Mouse (Mus musculus) left cerebral cortex, postnatal 36 days (tissue): Measurements from ENCODE around the gene Fbxo11. TPM values are rescaled to one million over a fixed set of nuclear protein-coding genes. Genes with fewer than 3 reads are reported as not detected.

Experiments used
- DNase-seq, 2 experiments: peaks; one replicate each; pipeline ENCODE4 v3.0.0; 2021 to 2022; ENCODE audit warnings: low spot score in 2 of 2, mixed read lengths in 1 of 2
- intact Hi-C: fragments of 180-260 bp; cut with DNase I; formaldehyde crosslinking; loops from one replicate; pipeline ENCODE4 v1.15.1; 2025
- total RNA-seq, 2 experiments: library from RNA; stranded (reverse); gene quantifications; 2 replicates each; pipeline ENCODE4 v1.2.3; 2021

The Fbxo11 gene
- total RNA-seq, 2 experiments from 2014 or later, result 106 to 122 TPM

DNA sequence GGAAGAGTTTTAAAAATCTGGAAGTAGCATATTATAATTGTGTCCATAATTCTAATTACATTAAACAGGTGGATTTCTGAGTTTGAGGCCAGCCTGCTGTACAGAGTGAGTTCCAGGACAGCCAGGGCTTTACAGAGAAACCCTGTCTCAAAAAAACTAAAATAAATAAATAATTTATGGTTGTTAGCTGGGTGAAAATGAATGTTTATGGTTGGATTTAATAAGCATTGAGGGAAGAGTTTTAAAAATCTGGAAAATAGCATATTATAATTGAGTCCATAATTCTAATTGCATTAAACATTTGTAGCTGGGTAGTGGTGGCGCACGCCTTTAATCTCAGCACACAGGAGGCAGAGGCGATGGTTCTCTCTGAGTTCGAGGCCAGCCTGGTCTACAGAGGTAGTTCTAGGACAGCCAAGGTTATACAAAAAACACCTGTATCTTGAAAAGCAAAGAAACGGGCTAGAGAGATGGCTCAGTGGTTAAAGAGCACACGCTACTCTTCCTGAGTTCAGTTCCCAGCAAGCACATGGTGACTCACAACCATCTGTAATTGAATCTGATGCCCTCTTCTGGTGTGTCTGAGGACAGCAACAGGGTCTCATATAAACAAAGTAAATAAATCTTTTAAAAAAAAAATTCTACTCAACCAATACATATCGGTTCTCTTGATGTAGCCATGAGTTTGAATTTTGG is 3.1 kb upstream of the Fbxo11 start:
- intact Hi-C loops, result loop anchor here (5.0 to 10.0 kb wide), 3 partner anchors 86 to 447 kb away; partner anchors contain the start of gene Foxn2
- no peak for DNase-seq

DNA sequence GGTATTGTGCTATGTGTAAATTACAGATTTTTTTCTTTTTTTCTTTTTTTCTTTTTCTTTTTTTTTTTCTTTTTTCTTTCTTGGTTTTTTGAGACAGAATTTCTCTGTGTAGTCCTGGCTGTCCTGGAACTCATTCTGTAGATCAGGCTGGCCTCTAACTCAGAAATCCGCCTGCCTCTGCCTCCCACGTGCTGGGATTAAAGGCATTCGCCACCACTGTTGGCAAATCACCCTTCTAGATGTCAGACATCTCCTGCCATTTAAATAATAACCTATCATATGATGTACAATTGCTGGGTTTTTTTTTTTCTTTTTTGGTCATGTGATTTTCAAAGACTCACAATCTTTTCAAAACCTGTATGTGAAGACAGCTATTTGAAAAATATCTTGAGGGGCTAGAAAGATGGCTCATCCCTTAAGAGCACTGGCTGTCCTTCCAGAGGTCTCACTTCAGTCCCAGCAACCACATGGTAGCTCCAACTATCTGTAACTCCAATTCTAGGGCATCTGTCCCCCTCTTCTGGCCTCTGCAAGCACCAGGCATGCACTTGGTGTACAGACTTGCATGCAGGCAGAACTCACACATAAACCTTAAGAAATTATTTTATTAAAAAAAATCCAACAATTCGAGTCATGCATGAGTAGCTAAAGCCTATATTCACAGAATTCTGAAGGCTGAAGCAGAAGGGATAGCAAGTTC is 2.3 kb upstream of the Fbxo11 start:
- DNase-seq, result no peak
- intact Hi-C loops, result loop anchor here (2.0 to 10.0 kb wide), 5 partner anchors 43 to 447 kb away; partner anchors contain the start of gene Foxn2

DNA sequence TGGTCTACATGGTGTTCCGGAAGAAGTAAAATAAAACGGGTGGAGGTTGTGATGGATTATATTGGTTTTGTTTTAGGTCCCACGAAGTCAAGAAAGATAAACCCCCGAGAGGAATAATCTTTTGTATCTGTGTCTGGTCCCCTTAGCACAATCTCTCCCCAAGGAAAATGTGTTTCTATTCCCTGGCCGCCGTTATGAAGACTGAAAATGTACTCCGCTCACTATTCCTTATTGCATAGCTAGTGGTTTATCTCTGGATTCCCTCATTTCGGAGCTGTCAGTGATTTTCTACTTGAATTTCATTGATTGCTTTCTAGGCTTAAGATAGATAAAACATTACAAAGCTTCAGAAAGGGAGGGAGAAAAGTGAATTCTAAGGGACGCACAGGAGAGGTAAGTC is 1.7 kb upstream of the Fbxo11 start:
- no peak for DNase-seq
- intact Hi-C loops, result loop anchor here (2.0 to 10.0 kb wide), 5 partner anchors 42 to 448 kb away; partner anchors contain the start of gene Foxn2

DNA sequence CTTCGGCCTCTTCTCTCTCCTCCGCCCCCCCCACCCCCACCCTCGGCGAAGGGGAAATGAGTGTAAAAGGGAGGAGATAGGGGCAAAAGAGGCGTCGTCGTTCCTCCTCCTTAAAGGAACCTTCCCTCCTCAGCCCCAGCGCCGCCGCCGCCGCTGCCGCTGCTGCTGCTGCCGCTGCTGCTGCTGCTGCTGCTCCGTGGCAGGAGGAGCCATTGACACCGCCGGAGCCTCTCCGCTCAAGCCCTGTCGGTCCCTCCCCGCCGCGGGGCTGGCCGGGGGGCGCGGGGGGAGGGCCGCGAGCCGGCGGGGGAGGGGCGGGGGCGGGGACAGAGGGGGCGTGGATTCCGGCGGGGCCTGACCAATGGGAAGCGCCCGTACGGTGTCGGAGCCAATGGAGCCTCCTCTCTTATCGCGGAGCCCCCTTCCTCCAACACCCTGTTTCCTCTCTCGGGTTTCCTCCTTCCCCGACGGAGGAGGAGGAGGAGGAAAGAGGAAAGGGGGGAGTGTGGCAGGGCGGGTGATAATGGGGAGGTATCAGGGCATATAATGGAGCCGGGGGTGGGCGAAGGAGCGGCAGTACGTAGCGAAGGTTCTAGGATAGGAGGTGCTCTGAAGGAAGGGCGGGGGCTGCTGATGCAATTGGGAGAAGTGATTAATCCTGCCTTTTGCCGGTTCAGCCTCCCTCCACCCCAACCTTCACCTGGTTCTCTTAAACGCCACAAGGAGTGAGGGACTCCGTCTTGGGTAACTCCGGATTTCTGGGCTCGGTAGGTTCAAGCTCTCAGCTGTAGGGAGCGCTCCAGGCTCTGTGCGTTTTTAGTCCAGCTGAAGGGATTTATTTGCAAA is 933 bp upstream of the Fbxo11 start:
- intact Hi-C loops, result loop anchor here (2.0 to 10.0 kb wide), 6 partner anchors 41 to 465 kb away; partner anchors contain the start of genes Foxn2 and Ppp1r21
- peak; percentile 88 to 89 for DNase-seq

DNA sequence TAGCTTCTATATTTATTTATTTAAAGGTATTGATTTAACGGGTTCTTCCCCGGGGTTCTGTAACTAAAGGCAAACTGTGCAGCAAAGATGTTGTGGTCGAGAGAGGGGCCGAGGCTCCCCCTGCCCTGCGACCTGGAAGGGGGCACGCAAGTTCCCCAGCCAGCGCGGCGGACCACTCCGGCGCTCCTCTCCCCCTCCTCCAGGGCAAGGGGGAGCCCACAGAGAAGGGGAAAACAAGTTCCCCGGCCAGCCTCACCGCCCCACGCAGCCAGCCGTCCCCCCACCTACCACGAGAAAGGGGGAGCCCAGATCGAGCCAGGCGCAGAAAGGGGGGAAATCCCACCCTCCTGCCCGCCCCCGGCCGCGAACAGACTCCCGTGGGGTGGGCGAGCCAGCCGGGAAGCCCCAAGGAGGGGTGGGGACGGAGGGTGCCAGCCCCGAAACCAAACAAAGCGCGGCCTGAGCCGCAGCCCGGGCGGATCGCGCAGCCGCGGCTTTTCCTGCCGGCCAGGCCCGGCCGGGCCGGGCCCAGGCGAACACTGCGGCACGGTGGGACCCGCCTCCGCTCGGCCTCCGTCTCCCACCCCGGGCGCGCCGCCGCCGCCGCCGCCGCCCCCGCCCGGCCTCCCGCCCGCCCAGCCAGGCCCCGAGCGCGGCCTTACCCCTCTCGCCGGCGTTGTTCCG is 602 bp downstream of the Fbxo11 start:
- intact Hi-C loops, result loop anchor here (2.0 to 10.0 kb wide), 4 partner anchors 82 to 466 kb away; partner anchors contain the start of genes Foxn2 and Ppp1r21
- peak; percentile 59 to 76 for DNase-seq

DNA sequence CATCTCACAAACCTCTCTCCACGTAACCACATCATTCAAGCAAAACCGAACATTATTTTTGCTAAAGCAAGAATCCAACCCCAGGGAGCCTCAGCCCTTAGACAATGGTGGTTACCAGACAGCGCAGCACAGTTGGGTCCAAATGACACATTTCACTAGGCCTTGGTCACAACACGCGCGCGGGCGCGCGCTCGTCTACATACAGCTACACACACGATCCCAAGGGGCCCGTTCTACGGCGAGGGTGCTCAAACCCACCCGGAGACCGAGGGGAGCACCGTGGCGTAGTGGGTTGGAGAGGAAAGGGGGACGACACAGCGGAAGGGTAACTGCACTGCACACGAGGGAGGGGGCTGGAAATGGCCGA is 1.1 kb downstream of the Fbxo11 start:
- DNase-seq, result peak; percentile 69 to 72
- intact Hi-C loops, result loop anchor here (2.0 to 10.0 kb wide), 2 partner anchors 451 to 467 kb away; partner anchors contain the start of gene Ppp1r21

DNA sequence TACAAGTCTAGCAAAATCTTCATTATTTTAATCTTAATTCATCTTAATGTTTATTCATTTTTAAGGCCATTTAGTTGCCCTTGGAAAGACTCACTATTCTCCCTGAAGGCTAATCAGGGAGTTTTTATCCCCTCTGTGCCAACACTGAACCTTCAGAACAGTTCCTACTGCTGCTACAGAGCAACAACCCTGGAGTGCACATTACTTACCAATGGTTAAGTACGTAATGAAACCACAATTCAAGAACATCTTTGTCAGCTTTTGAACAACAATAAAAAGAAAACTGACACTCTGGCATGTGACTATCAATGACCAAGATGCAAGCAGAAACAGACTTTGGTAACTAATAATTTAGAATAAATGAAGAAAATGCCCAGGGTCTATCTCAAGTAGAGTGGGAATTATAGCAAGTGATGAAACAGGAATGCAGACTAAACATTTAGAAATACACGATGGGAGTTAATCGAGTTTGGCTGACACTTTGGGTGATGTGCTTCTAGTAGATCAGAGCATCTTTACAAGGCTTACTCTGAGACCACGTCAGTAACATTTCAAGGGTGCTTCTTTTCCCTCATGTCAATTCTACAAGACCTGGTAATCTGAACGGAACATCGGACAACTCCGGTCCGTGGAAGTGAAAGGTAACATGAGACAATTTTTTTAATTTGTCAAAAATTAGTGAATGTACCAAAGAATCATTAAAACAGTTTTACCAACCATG is 2.1 kb downstream of the Fbxo11 start:
- intact Hi-C loops, result loop anchor here (10.0 kb wide), 1 partner anchor 452 kb away; no protein-coding TSS in a partner anchor
- no peak for DNase-seq

DNA sequence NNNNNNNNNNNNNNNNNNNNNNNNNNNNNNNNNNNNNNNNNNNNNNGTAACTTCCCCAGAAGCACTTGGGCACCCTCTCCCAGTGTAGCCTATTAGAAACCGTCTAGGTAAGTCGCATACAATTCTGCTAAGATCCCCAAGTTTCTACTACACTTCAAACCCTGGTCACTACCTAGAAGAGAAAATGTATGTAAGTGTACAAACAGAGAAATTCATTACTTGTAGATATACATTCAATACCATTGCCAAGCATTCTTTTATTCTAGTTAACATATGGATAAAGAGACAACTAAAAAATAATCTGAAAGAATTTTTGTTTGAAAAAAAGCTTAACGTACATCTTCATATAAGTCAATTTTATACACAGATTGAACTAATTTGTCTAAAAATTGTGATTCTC is 3.1 kb downstream of the Fbxo11 start:
- intact Hi-C loops, result loop anchor here (10.0 kb wide), 1 partner anchor 453 kb away; no protein-coding TSS in a partner anchor
- no peak for DNase-seq

DNA sequence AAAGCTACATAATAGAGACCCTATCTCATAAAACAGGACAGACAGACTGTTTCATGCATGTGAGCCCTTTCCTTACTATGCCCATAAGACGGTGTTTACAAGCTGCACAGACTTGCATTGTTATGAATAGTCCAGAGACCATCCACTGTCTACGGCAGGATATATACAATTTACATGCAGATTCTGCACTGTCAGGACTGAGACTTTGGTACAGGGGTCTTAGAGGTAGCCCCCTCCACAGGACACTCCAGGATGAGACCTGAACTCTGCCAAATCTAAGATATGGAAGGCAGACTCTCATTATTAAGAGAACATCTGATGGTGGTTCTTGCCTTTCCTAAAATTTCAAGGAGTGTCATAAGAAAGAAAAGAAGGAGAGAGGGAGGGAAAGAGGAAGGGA is 6.8 kb downstream of the Fbxo11 start:
- DNase-seq, result no peak
- intact Hi-C loops, result no loop called here

DNA sequence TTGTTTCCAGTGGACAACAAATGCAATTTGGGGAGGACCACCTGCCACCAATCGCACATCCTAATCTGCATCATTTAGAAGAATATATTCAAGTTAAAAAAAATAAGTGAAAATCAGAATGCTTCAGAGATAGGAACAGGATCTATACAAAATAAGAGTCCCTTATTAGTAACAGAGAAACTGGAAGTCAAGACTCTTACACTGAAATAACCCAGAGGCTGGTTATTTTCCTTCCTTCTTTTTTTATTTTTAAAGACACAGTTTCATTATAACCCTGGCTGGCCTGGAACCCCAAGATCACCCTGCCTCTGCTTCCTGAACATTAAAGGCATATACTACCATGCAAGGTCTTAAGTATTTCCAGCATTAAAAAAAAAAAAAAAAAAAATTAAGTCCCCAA is 7.2 kb downstream of the Fbxo11 start:
- DNase-seq, result no peak
- intact Hi-C loops, result no loop called here

DNA sequence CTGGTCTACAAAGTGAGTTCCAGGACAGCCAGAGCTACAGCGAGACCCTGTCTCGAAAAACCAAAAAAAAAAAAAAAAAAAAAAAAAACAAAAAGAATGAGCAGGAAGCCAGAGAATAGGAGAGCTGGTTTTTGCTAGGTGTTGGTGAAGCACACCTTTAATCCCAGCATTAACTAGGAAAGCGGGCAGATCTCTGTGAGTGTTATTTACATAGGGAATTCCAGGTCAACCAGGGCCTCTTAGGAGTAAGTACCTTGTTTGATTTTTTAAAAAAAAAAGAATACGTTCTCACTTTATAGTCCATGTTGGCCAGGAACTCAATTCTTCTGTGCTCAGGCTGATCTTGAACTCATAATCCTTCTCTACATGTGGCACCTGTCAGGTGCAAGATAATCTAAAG is 13.4 kb downstream of the Fbxo11 start:
- intact Hi-C loops, result no loop called here
- no peak for DNase-seq

DNA sequence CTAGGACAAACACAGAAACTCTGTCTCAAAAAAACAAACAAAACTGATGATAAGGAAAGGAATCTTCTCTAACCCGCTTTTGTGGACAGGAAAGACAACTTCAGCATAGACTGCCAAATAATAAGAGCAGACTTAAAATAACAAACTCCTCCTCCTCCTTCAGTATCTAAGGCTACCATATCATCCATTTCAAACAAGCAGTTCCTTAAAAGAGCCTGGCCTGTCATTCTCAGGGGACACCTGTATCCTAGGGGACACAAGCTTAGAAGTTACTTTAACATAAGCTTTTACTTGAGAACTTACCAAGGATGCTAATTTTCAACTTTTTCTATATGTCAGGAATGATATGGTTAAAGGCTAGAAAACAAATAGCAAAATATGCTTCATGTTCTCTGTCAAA is 14.2 kb downstream of the Fbxo11 start:
- DNase-seq, result no peak
- intact Hi-C loops, result no loop called here

DNA sequence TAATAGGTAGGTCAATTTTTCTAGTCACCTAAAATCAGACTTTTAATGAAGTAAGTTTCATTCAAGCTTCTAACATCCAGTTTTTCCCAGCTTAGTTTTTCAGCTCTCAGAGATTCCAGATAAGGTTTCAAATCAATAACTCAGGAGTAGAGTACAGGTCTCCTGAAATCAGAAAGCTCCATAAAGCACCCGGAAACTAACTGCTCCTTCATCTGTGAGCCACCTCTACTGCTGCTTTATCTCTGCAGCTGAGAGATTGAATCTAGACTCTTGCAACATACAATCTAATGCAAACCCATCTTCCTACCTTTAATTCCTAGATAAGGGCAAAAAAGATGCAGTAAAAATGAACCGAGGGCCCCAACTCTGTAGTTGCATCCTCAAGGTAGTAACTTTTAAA is 14.8 kb downstream of the Fbxo11 start:
- intact Hi-C loops, result no loop called here

DNA sequence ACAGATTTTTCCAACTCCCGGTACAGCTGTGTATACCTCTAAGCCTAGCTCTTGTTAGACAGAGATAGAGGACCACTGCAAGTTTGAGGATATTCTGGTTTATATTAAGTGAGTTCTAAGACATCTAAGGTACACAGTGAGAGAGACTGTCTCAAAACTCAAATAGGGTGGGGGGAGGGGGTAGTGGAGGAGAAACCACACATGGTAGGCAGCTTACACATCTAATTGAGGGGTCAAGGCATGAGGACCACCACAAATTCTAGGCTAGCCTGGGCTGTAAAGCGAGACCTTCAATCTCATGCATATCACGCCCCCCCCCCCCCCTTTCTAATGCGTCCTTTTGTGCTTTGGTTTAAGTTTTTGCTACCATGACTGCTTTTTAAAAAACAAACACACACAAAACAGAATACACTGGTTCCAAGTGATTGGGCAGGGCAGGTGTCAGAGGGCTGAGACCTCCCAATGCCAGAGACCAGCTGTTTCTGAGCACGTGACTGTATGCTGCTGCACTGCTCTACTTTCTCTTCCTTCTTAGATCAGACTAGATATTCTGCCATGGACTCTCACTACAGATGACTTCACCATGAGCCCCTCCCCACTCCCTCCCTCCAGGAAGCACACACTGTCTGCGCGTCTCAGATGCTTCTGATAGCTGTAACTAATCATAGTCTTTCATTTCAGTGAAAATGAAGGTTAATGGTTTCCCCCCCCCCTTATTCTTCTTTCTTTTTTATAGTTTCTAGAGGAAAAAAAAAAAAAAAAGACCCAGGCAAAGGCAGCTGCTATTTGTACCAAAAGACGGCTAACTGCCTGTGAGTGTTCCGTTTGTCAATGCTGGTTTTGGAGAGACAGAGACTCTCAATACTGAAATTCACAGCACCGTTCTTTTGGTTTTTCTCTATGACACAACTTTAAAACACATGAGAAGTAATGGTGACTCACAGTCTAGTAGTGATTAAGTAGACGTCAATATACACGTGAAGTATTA is 22.7 kb downstream of the Fbxo11 start:
- intact Hi-C loops, result no loop called here
- DNase-seq, result no peak

More for the DNA sequence above, 14.8 kb downstream of the Fbxo11 start:
- no peak for DNase-seq

DNA sequence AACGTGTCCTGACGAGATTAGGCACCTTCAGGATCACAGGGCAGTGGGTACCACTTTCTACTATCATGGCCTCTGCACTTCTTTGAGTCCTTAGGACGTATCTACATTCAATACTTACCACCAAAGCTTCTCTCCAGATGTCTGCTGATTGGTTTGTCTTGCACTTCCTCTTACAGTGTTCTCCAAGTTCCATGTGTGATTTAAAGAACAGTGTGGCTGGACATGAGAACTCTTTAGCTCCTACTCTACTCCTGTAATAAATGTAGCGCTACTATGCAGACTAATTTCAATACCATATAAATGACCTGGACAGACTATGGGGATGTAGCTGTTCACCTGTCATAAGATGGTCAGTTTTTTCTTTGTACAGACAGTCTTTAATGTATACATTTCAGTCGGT is 24.3 kb downstream of the Fbxo11 start:
- no peak for DNase-seq

DNA sequence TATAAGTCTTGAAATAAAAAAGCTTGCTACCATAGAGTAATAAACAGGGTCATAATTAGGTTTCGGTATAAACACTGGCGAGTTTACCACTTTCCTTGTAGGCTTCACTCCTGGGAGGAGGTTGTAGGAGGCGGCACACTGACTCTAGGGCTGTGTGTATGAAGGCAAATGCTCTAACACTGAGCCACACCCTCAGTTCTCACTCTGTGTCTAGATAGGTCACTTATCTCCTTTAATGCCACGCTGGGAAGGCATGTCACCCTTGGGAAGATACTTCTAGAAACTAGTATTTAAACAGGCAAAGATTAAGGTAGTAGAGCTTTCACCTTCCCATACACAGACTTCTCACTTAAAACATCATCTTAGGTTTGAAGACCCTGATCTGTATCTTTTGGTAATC is 30.7 kb downstream of the Fbxo11 start:
- intact Hi-C loops, result no loop called here
- DNase-seq, result no peak

More for the DNA sequence above, 24.3 kb downstream of the Fbxo11 start:
- intact Hi-C loops, result no loop called here

DNA sequence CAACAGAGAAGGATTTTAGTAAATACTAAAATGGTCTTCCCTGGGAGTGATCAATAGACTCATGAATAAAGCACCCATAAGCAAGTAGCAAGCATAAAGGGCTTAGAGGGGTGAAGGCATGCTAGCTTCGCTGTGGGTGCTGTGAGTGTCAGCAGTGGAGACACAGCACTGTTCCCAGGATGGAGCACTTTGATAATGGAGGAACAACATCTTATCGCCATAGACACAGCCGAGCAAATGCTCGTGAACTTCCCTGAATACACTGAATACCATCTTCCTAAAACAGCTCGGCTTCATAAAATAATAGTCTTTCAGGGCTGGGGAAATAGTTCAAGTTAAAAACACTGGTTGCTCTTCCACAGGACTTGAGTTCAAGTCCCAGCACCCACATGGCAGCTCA is 33.3 kb downstream of the Fbxo11 start:
- intact Hi-C loops, result no loop called here

More for the DNA sequence above, 33.3 kb downstream of the Fbxo11 start:
- DNase-seq, result no peak
